Mouse (Mus musculus) C2C12 (cell line): ENCODE data around the gene Megf6.

Source experiments
- CEBPB ChIP-seq: IDR thresholded peaks from one replicate; pipeline ENCODE4 v1.6.1; 2011; ENCODE audit warnings: low read depth, mild to moderate bottlenecking, control low read depth, moderate library complexity
- CTCF ChIP-seq: IDR thresholded peaks from one replicate; pipeline ENCODE4 v1.5.1; 2011; ENCODE audit not compliant: control insufficient read depth, insufficient read depth, insufficient read length
- FOSL1 ChIP-seq: IDR thresholded peaks from one replicate; pipeline ENCODE4 v1.8.0; 2011; ENCODE audit warnings: mild to moderate bottlenecking, low read length; ENCODE audit not compliant: poor library complexity, insufficient read depth, severe bottlenecking
- MAX ChIP-seq: IDR thresholded peaks from one replicate; pipeline ENCODE4 v1.6.1; 2011; ENCODE audit warnings: mild to moderate bottlenecking, control low read depth
- MYOD1 ChIP-seq: IDR thresholded peaks from one replicate; pipeline ENCODE4 v1.6.1; 2011; ENCODE audit warnings: low read depth; ENCODE audit not compliant: control insufficient read depth, insufficient read length
- MYOG ChIP-seq: IDR thresholded peaks from one replicate; pipeline ENCODE4 v1.6.1; 2011; ENCODE audit not compliant: control insufficient read depth, insufficient read length; ENCODE audit errors: extremely low read depth
- USF1 ChIP-seq: IDR thresholded peaks from one replicate; pipeline ENCODE4 v1.6.1; 2011; ENCODE audit warnings: low read depth, mild to moderate bottlenecking, control low read depth, moderate library complexity

DNA sequence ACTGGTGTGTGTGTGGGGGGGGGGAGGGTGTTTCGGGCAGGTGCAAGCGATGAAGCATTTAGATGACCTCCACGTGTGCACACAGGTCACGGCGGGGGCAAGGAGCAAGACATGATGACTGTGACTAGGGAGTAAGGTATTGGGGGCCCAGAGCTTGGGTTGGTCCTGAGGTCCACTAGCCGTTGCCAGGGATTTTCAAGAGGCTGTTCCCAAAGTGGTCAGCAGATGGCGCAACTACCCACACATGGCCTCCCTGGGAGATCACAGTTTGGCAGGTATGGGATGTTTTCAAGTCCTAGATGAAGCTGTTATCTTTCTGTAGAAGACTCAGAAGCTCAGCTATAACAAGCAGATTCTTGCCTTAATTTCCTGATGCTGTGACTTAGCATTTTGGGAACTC lies 7.2 kb upstream of the Megf6 start:
- TF ChIP-seq CTCF (peak; percentile 68), USF1 (no peak), MAX (no peak), MYOD1 (no peak), FOSL1 (no peak), CEBPB (no peak), MYOG (no peak)
